Mouse (Mus musculus) embryo, embryonic 11.5 days (tissue): ENCODE data around the gene M1ap.

Experiments
- DNase-seq: peaks from one replicate; pipeline ENCODE4 v3.0.0-alpha.2; 2012; ENCODE audit warnings: low read depth, low spot score

The M1ap gene

GRCm38 (mm10) chr6:83070311-83071219, 123.9 kb downstream of the M1ap start:
- DNase-seq: no peak

DNA sequence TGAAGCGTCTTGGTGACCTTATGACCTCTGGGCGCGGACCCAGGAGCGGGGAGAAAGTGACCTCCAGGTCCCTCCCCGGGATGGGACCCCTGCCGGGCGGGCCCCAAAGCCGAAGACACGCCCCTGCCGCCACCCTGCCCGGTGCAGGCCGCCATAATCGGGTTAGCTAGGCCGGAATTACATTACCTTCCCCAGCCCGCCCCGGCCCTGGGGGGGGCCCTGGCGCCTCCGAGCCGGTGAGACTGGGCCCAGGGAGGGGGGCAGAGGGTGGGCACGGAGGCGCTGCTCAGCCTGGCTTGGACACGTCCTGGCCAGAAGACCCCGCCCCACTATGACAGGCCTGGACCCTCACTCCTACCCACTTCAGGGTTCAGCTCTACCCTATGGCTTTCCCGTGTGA, 124.5 kb downstream of the M1ap start:
- no peak for DNase-seq

DNA sequence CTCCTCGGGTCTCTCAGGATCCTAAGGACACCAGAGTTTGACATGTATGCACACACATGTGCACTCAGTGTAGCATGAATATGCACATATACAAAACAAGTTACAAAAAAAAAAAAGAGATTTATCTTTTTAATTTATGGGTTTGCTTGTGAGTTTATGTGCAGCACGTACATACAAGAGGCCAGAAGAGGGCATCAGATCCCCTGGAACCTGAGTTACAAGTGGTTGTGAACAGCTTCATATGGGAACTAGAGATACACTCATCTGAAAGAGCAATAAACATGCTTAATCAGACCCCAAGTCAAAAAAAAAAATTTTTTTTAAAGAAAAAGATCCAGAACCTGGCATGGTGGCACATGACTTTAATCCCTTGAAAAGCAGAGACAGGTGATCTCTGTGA, 128.3 kb downstream of the M1ap start:
- no peak for DNase-seq

- DNase-seq: no peak
Measured at GRCm38 (mm10) chr6:83077630-83078323, 131.1 kb downstream of the M1ap start, which contains the start of gene Pcgf1. TSS of gene Pcgf1 (plus strand) at chr6:83077869.

- DNase-seq: peak; percentile 99
Measured at GRCm38 (mm10) chr6:83078324-83078858, 131.7 kb downstream of the M1ap start.
